Mouse (Mus musculus) embryonic fibroblast, embryonic 13.5 days (primary cell): ENCODE measurements at regions not wholly inside any gene's neighbourhood (a gene's known extent, or its start where the extent isn't known, plus 50 kb on each side); places are given as distances from the start of the nearest gene placed in this dataset.

Experiments
- CTCF ChIP-seq: IDR thresholded peaks from 2 replicates; pipeline ENCODE4 v1.5.1; 2011; ENCODE audit warnings: mild to moderate bottlenecking, control low read depth, low read length, moderate library complexity, borderline replicate concordance; ENCODE audit not compliant: insufficient read depth
- POLR2A ChIP-seq: IDR thresholded peaks from 2 replicates; pipeline ENCODE4 v1.6.1; 2011; ENCODE audit warnings: low read depth, mild to moderate bottlenecking, control low read depth, low read length, moderate library complexity

GRCm38 (mm10) chr8:115793587-115793986 lies 86.0 kb upstream of the Maf start:
- no peak for TF ChIP-seq POLR2A
- no peak for TF ChIP-seq CTCF
